Mouse (Mus musculus): ENCODE measurements around the gene Vmn1r27. TPM values are rescaled to one million over a fixed set of nuclear protein-coding genes. Genes with fewer than 3 reads are reported as not detected.

Gene Vmn1r27
- 0.08 and 0.09 TPM in 2 replicates for polyA plus RNA-seq (2012; rRNA removed)

DNA sequence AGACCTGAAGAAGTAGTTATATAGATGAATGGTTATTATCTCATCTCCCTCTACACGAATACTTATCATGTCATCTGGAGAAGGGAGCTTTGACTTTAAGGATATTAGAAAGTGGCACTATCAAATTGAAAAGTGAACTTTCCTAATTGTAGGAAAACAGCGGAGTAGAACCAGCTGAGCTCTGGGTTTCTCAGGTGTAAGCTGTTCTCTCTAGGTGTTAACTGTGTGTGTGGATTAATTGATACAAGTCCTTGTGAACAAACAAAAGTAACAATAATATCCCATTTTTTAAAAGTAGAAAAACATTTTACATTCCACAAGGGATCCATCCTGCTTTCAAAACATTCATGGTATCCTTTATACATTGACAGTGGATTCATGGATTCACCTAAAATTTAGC lies at the start of gene Vmn1r27:
Gene Vmn1r27, minus strand, starts transcription at position 101 of the 400 bp plus-strand sequence.
- TF ChIP-seq POLR2A (IDR thresholded peaks at IDR 0.05; ENCODE audit: low read depth, low read length) (no peak), CTCF (conservative IDR thresholded peaks at IDR 0.05; ENCODE audit: insufficient read depth, insufficient read length, low read depth, low read length) (no peak)
- no peak for DNase-seq
- H3K27me3 ChIP-seq (replicated peaks; ENCODE audit: control insufficient read depth, insufficient read depth, low read length): no peaks in the 10 kb centered on the region
- H3K27ac ChIP-seq (ENCODE audit: insufficient read depth, low read depth, low read length): no peak within 1 kb of the TSS
- H3K4me3 ChIP-seq (ENCODE audit: insufficient read depth, low read depth, low read length): no peak within 1 kb of the TSS
- no peaks in the 10 kb centered on the region for H3K36me3 ChIP-seq (ENCODE audit: control insufficient read depth, insufficient read depth, low read length)
- WGBS: 71% methylated on average over 2 of the region's 2 CpGs
- H3K4me1 ChIP-seq (ENCODE audit: control insufficient read depth, insufficient read depth, low read length): no peaks in the 10 kb centered on the region

GRCm38 (mm10) chr6:58261737-58262136 lies 43.1 kb upstream of the Vmn1r27 start, which contains the start of gene Vmn1r28:
Gene Vmn1r28 (plus strand): TSS chr6:58262037.
- TF ChIP-seq CTCF (conservative IDR thresholded peaks at IDR 0.05; ENCODE audit: insufficient read depth, insufficient read length, low read depth, low read length) (no peak), POLR2A (IDR thresholded peaks at IDR 0.05; ENCODE audit: low read depth, low read length) (no peak)
- no peaks in the 10 kb centered on the region for H3K4me1 ChIP-seq (ENCODE audit: control insufficient read depth, insufficient read depth, low read length)
- WGBS: 84% methylated on average over 1 of the region's 1 CpGs

GRCm38 (mm10) chr6:58216119-58216518 lies 2.5 kb downstream of the Vmn1r27 start:
- 69% methylated on average over 2 of the region's 2 CpGs for WGBS
- H3K4me1 ChIP-seq (ENCODE audit: control insufficient read depth, insufficient read depth, low read length): no peaks in the 10 kb centered on the region
- DNase-seq: no peak
- H3K4me3 ChIP-seq (ENCODE audit: insufficient read depth, low read depth, low read length): no peak overlapping the region
- H3K27me3 ChIP-seq (replicated peaks; ENCODE audit: control insufficient read depth, insufficient read depth, low read length): no peaks in the 10 kb centered on the region
- no peaks in the 10 kb centered on the region for H3K36me3 ChIP-seq (ENCODE audit: control insufficient read depth, insufficient read depth, low read length)
- no peak for TF ChIP-seq POLR2A (IDR thresholded peaks at IDR 0.05; ENCODE audit: low read depth, low read length)
- no peak for TF ChIP-seq CTCF (conservative IDR thresholded peaks at IDR 0.05; ENCODE audit: insufficient read depth, insufficient read length, low read depth, low read length)
- H3K27ac ChIP-seq (ENCODE audit: insufficient read depth, low read depth, low read length): no peak overlapping the region

More at GRCm38 (mm10) chr6:58261737-58262136, 43.1 kb upstream of the Vmn1r27 start, which contains the start of gene Vmn1r28:
- Histone ChIP-seq H3K36me3 (ENCODE audit: control insufficient read depth, insufficient read depth, low read length) (no peaks in the 10 kb centered on the region), H3K27ac (ENCODE audit: insufficient read depth, low read depth, low read length) (no peak within 1 kb of the TSS), H3K4me3 (ENCODE audit: insufficient read depth, low read depth, low read length) (no peak within 1 kb of the TSS), H3K27me3 (replicated peaks; ENCODE audit: control insufficient read depth, insufficient read depth, low read length) (no peaks in the 10 kb centered on the region)
- DNase-seq: no peak

Other genes with a start within 250 kb of the Vmn1r27 start
- gene Vmn1r25, start 238.0 kb downstream of the Vmn1r27 start, polyA plus RNA-seq (2012; rRNA removed): not detected in 2 replicates
- not detected in 2 replicates for gene Vmn1r26, start 203.7 kb downstream of the Vmn1r27 start, polyA plus RNA-seq (2012; rRNA removed)
- gene Vmn1r28, start 43.2 kb upstream of the Vmn1r27 start, polyA plus RNA-seq (2012; rRNA removed): not detected in 2 replicates
- not detected in 2 replicates for gene Vmn1r29, start 82.7 kb upstream of the Vmn1r27 start, polyA plus RNA-seq (2012; rRNA removed)
- not detected in 2 replicates for gene Vmn1r30, start 224.6 kb upstream of the Vmn1r27 start, polyA plus RNA-seq (2012; rRNA removed)